Mouse (Mus musculus) cortical plate, adult 2 months (tissue): Measurements from ENCODE around the gene Slu7.

Experiments
- CTCF ChIP-seq: fragments of 200-500 bp; IDR thresholded peaks from 2 replicates; pipeline ENCODE4 v1.5.1; 2011; ENCODE audit warnings: mild to moderate bottlenecking, control low read depth, low read length; ENCODE audit not compliant: insufficient read depth; ENCODE audit errors: extremely low read depth
- POLR2A ChIP-seq: fragments of 200-500 bp; IDR thresholded peaks from 2 replicates; pipeline ENCODE4 v1.6.1; 2011; ENCODE audit warnings: mild to moderate bottlenecking, low read length, control low read depth; ENCODE audit not compliant: insufficient read depth; ENCODE audit errors: extremely low read depth

- TF ChIP-seq POLR2A (peak; percentile 94), CTCF (no peak)
Measured at GRCm38 (mm10) chr11:43425824-43426413, 7.6 kb upstream of the Slu7 start, which contains the start of gene Pttg1.
